Mouse (Mus musculus) retina, embryonic 14.5 days (tissue): ENCODE measurements at regions not wholly inside any gene's neighbourhood (a gene's known extent, or its start where the extent isn't known, plus 50 kb on each side); places are given as distances from the start of the nearest gene placed in this dataset.

Source experiments
- DNase-seq: peaks from one replicate; pipeline ENCODE4 v3.0.0-alpha.2; 2015; ENCODE audit warnings: low spot score

DNA sequence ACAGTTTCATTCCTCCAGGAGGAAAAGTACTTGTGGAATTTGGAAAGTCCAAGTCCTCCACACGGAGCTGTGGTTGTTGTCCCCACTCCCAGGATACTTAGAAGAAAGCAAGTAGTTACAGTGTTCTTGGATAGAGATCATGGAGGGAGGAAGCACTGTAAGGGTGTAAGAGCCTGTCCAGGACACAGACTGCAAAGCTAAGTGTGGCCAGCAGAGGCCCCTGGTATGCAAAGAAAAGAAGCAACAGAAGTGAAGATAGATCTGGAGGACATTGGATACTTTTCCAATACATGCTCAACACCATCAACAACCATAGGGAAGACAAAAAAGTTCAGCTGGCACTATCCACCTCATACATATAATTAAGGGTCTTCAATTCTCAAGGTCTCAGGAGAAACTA lies 197.4 kb downstream of the Meis1 start:
- peak; percentile 11 for DNase-seq

DNA sequence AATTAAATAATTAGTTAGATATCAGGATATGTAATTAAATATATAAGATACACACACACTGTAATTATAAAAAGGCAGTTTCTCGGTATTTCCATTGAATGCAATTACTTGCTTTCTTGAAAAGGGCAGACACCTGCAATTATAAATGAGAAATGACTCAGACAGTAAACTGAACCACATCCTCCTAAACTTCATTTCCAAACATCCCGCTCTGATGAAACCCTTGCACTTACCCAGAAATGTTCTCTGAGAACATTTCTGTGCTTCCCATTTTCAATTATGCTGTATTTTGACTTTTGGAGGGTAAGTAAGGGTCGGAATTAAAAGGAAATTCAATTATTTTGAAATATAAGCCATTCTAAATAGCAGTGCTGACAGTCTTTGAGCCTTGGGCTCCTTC lies 204.7 kb downstream of the Meis1 start:
- DNase-seq, result no peak

- DNase-seq, result no peak
Measured at GRCm38 (mm10) chr11:18767479-18767878, 251.3 kb downstream of the Meis1 start.

- DNase-seq, result no peak
Measured at GRCm38 (mm10) chr11:18766458-18767016, 252.2 kb downstream of the Meis1 start.

DNA sequence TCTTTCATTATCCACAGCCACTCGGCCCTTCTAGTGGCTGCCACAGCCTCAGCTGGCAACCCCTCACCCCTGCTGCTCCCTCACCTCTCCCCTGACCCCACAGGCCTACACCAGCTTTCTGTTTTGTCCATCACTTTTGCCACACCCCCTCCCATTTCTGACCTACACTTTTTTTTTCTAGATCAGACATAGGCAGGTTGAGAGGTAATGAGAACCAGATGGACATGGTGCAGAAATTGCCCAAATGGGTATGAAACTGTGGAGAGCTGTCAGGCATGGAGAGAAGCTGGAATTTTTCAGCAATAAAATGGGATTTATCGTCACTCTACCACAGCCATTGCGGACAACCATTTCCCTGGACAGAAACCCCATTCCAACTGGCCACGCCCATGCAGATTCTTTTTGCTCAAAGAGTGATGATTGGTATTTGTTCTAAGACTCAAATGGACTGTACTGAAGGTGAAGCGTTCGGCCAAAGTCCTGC lies 260.2 kb downstream of the Meis1 start:
- no peak for DNase-seq

DNA sequence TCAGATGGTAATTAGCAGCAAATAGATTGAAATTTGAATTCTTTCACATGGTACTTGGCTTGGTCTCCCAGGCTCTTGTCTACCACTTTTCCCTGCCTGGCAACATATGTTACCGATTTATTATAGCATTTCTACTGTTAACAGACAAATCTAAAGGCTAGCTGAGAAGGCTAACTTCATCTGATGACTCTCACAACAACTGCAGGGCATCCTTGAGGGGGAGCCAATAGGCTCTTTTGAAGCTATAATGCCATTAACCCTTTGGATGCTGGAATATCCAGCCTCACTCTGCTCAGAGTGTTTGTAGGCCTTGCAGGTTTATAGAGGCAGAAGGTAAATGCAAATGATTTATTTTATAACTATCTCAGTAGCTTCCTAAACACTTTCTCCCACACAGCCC lies 262.2 kb downstream of the Meis1 start:
- DNase-seq, result no peak

DNA sequence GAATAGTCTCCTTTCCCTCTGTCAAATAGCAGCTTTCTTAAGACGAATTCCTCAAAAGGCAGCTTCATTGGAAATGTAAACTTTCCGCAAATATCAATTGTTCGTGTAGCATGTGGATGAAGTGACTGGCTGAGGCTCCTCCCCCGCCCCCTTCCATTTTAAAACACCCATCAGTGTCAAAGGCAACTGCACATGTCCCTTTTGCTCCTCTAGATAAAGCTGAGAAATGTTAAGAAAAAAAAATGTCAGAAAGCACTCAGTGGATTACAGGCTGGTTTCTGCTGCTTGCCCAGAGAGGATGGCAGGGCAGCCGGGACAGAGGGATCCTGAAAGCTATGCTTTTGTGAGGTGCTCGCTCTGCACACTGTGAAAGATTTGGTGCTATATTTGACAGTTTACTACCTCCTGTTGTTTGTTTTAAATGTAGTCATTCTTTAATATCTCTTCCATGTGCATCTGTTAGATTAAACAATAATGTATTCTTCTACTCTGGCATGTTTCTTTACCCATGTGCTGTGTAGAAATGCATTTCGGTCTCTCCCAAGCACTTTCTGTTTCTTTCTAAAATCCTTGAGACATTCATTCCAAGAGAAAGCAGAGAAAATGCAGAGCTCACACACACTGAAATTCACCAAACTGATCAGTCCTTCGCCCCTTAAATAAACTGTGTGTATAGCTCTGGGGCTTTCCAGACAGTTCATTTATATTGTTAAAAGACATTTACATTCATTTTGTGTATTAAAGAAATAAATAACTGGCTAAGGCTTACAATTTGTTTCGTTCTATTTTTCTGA lies 263.9 kb downstream of the Meis1 start:
- DNase-seq, result no peak

- DNase-seq, result no peak
Measured at GRCm38 (mm10) chr11:18753856-18754255, 264.9 kb downstream of the Meis1 start.

- no peak for DNase-seq
Measured at GRCm38 (mm10) chr11:18753246-18753645, 265.5 kb downstream of the Meis1 start.

- DNase-seq, result no peak
Measured at GRCm38 (mm10) chr11:18752512-18752911, 266.3 kb downstream of the Meis1 start.

- peak; percentile 66 for DNase-seq
Measured at GRCm38 (mm10) chr11:18750911-18751841, 267.6 kb downstream of the Meis1 start.

- no peak for DNase-seq
Measured at GRCm38 (mm10) chr11:18750080-18750375, 268.8 kb downstream of the Meis1 start.

DNA sequence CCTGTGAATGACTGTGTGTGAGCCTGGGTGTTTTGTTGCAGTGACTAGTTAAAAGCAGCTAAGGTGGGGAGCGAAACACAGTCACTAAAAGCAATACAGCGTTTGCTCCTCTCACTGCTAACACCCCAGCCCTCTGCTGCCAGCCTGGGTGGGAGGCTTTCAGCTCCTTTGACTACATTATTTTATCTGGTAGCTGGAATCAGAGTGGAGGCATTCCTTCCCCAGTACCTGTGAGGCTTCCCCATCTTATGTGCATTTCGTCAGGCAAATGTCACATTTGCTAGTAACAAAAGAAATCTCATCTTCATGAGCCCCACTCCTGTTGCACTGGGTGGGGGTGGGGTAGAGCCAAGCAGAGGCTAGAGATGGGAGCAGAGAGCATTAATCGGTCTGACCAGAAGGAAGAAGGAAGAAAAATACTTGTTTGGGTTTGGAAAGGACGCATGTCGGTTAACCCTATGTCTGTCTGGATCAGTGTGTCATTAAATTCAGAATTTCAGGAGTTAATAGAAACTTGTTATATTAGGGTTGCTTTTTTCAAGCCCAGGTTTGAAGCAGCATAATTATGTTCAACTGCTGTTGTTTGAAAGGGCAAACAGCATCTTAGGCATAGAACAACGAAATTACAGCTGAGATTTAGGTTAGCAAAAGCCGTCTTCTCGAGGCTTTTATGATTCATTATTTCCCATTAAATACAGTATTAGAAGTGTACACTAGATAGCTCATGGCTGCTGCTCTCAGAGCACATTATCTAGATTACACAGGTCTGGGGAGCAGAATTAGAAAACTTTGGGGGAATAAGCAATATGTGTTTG lies 269.3 kb downstream of the Meis1 start:
- DNase-seq, result no peak

GRCm38 (mm10) chr11:18747871-18748461 lies 270.8 kb downstream of the Meis1 start:
- DNase-seq, result peak; percentile 60

- no peak for DNase-seq
Measured at GRCm38 (mm10) chr11:18747361-18747760, 271.4 kb downstream of the Meis1 start.

DNA sequence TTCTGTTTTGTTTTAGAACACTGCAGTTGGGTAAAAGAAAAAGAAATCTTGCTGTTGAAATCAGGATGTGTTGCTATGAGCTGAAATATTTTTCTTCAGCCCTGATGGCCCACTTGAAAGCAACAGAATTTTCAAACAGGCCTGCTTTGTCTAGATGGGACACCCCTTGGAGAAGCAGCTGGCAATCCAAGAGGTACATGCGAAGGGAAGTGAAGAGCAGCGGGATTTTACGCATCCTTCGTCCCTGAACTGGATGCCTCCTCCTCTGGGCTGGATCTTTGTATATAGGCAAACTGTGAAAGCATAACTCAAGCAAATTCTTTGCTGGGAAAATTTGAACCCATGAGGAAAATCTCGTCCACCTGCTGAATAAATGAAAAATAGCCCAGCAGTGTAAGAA lies 272.3 kb downstream of the Meis1 start:
- DNase-seq, result no peak

GRCm38 (mm10) chr11:18745840-18746239 lies 272.9 kb downstream of the Meis1 start:
- DNase-seq, result no peak

GRCm38 (mm10) chr11:18734904-18735664 lies 283.7 kb downstream of the Meis1 start:
- DNase-seq, result no peak

GRCm38 (mm10) chr11:18734075-18734474 lies 284.7 kb downstream of the Meis1 start:
- no peak for DNase-seq

GRCm38 (mm10) chr11:18729742-18730141 lies 289.0 kb downstream of the Meis1 start:
- no peak for DNase-seq

- no peak for DNase-seq
Measured at GRCm38 (mm10) chr11:18722770-18723169, 296.0 kb downstream of the Meis1 start.
